Mouse (Mus musculus) T-helper 2 cell (primary cell): ENCODE measurements at regions not wholly inside any gene's neighbourhood (a gene's known extent, or its start where the extent isn't known, plus 50 kb on each side); places are given as distances from the start of the nearest gene placed in this dataset.

Experiments used
- in situ Hi-C: fragments of 300-600 bp; cut with MboI, MseI; formaldehyde crosslinking; loops from one replicate; pipeline ENCODE4 v1.15.1; 2025; ENCODE audit warnings: high pct_unique_total_duplicates

DNA sequence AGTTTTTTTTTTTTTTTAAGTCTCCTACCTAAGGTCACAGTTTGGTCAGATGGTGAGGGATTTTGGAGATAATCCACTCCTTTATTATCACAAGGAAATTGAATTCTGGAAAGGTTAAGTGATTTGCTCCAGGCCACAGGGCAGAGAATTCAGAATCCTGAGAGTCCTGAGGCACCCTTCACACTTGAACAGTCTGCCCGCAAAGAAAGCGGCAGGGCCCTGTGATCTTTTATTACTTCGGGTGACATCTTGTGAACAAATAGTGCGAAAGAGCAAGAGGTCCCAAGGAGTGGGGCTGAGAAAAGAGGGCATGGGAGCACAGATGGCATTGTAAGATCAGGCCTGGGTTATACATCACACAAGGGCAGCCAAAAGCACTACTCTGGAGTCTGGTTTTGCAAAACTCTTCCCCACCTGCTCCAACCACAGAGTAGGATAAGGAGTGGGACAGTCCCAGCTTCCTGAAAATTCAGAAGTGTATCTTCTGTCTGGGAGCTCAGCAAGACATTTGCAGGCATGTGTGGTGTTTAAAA is 150.5 kb upstream of the Wdr11 start:
- in situ Hi-C loops, result no loop called here

DNA sequence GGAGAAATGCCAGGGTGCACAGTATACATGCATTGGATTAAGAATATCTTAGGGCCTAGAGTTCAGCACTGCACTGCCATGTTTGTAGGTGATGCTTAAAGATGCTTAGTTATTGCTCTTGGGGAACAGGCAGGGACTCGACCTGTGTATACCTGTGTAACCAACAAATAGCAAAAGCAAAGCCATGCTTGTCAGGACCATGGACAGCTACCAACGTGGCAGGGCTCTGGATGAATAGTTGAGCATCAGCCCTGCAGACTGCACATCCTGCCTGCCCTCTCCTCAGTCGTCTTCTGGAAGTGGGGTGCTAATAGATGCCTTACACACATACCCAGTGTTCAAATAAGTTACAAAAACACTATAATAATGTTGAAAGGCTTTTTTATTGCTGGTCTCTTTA is 122.2 kb upstream of the Wdr11 start:
- in situ Hi-C loops, result no loop called here

DNA sequence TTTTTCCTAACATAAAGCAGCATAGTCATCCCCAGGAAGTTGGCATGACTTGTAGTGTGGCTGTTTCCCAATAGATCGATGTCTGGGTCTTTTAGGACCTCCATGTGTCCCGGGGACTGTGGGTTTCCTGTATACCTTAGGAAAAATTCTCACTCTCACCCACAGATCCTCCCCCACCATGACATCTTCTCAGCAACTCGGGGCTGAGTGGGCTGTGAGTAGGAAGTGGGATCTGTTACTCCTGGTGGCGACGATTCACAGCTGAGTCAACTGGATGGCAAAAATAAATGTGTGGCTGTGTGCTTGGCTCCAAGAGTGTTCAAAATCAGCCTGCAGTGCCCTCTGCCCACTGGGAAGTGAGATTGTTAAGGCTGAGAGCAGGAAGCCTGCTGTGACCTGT is 107.9 kb upstream of the Wdr11 start:
- in situ Hi-C loops, result no loop called here

DNA sequence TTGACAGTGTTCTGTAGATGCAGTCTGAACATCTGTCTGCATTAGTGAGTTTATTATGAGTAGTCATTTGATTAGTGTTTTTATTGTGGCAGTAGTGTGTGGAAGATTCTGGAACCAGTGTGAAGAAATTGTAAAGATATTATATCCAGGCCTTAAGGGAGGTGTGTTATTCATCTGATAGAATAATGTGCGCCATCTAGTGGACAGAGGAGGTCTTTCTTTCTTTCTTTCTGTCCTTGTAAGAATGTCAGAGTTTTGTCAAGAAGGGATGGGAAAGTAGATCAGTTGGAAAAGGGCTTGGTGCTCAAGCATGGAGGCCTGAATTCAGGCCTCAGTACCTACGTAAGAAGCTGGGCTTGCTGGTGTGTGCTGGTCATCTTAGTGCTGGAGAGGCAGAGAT is 84.8 kb upstream of the Wdr11 start:
- in situ Hi-C loops, result no loop called here

DNA sequence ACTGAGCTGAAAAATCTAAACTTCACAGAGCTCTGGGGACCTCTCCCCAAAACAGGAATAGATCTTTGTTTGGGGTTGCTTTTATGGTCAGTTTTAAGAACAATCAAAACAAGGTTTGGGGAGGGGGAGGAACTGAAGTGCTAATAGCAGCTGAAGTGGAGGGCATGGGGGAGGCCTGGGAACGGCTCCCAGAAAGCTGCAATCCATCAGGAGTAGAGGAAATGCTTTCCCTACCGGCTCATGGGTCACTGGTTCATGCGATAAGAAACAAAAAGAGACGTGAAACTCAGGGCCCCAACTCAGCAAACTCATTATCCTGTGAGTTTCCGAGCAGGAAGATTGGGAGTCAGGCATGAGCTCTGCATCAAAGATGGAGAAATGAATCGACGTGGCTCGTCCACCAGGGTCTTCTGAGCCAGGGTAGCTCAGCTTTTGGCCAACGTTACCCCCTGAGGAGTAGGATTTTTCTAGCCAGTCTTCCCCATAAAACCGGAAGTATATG is 82.0 kb upstream of the Wdr11 start:
- in situ Hi-C loops, result no loop called here

DNA sequence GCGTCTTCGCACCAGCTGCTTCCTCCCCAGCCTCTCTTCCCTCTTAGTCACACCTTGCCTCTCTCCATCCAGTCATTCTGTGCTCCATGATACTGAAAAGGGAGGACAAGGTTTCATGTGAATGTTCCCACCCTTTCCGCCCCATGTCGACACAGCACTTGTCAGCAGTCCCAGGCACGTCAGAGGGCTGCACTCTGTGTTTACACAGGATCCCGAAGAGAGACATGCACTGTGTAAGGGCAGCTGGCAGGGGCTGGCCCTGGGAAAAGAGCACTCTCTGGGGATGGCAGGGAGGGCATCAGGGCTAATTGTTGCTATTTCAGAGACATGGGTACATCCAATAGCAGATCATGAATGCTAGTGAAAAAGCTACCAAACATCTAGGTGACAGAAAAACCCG is 77.0 kb upstream of the Wdr11 start:
- in situ Hi-C loops, result no loop called here

DNA sequence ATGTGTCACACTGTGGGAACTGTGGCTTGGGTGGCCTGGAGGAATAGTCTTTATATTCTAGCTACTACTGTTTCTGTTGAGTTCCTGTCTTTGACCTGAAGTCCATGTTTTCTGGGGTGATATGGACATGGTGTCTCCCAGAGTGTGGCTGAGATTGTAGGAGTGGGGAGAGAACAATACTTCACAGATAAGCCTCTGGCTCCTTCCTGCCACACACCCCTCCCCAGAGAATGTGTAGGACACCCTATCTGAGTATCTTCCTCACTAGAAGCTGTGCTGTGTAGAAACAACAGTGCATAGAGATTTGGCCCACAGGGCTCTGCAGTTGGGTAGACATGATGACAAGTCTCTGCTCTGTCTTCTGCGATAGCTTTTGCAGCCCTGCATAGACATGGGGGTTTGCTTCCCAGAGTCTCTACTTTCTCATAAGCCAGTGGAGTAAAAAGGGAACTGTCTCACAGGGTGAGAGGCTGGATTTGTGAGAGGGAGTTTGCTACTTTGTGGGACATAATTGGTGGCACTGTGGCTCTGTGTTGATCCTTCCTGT is 67.2 kb upstream of the Wdr11 start:
- in situ Hi-C loops, result no loop called here

DNA sequence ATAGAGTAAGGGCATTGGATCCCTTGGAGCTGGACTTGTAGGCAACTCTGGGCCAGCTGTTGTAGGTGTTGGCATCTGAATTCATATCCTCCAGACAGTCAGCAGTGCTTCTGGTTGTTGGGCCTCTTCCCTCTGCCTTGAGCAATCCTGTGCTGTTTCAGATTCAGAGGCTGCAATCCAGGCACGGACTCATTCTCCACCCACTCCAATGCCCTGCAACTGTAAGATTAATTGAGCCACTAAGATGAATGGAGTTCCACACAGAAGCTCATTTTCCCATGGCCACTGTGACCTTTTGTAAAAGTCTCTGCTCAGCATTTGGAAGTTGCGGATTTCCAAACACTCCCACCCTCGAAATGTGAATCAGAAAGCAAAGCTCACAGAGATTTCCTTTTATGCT is 65.7 kb upstream of the Wdr11 start:
- in situ Hi-C loops, result no loop called here

DNA sequence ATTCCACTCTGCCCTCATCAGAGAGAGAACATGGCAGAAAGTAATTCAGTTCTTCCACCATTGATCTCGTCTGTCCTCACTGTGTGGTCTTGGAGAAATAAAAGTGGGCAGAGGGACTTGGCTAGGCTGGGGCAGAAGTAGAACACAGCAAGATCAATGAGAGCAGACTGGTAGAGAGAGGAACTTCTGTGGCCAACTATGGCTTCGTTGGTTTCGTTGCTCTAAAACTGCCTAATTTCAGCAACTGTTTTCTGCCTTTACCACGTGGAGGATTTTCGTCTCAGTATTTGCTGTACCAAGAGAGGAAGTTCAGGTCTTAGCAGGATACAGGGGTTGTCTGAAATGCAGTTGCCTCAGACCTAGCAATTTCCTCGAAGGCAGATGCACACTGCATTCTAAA is 63.4 kb upstream of the Wdr11 start:
- in situ Hi-C loops, result no loop called here

DNA sequence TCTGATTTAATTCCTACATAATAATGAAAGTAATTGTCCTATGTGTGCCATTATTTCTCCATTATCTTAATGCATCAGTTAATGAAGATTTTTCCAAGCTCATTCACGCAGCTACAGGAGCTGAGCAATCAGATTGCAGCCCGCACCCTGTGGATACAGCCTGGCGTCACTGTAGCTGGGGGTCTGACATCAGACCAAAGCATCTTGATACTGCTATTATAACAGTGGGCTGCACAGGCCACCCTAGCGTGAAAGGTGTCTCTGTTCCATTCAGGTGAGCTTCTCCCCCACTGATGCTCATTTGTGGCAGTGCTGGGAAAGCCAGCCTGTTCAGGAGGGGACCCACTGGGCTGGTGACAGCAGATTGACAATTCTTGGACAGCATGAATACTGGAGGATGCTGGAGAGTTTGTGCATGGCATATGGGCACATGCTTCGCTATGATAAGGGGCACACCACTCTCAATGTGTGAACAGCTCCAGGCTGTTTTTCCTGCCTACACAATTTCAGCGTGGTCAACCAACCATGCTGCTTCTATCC is 58.2 kb upstream of the Wdr11 start:
- in situ Hi-C loops, result loop anchor here (5.0 kb wide), 1 partner anchor 71 kb away; no protein-coding TSS in a partner anchor
